Mouse (Mus musculus) heart, embryonic 16.5 days (tissue): Measurements from ENCODE around the gene Rex1bd. TPM values are rescaled to one million over a fixed set of nuclear protein-coding genes. Genes with fewer than 3 reads are reported as not detected.

Source experiments
- ATAC-seq: fragments of 200-750 bp; cut with Nextera tagmentation; replicated peaks from 2 replicates; pipeline ENCODE4 v1.8.0; 2017; ENCODE audit warnings: moderate number of reproducible peaks; ENCODE audit not compliant: insufficient read depth, low FRiP score; ENCODE audit errors: extremely low read depth
- H3K27ac ChIP-seq: fragments of 300-500 bp; sonication (generic); 2 replicates; pipeline ENCODE4 v1.5.1; 2014; ENCODE audit warnings: mild to moderate bottlenecking, low read length, control low read depth, moderate library complexity
- H3K27me3 ChIP-seq: fragments of 300-500 bp; sonication (generic); 2 replicates; pipeline ENCODE4 v1.6.1; 2014; ENCODE audit warnings: low read length, mixed read lengths; ENCODE audit not compliant: control insufficient read depth, insufficient read depth
- H3K36me3 ChIP-seq: fragments of 300-500 bp; sonication (generic); 2 replicates; pipeline ENCODE4 v1.6.1; 2014; ENCODE audit not compliant: control insufficient read depth, insufficient read depth
- H3K4me1 ChIP-seq: fragments of 300-500 bp; sonication (generic); 2 replicates; pipeline ENCODE4 v1.6.1; 2014; ENCODE audit warnings: low read length, mixed read lengths; ENCODE audit not compliant: control insufficient read depth, insufficient read depth
- H3K4me2 ChIP-seq: fragments of 300-500 bp; sonication (generic); 2 replicates; pipeline ENCODE4 v1.6.1; 2014; ENCODE audit warnings: low read depth, mild to moderate bottlenecking, control low read depth, low read length
- H3K4me3 ChIP-seq: fragments of 300-500 bp; sonication (generic); 2 replicates; pipeline ENCODE4 v1.5.1; 2014; ENCODE audit warnings: mild to moderate bottlenecking, control low read depth, low read length
- H3K9ac ChIP-seq: fragments of 300-500 bp; sonication (generic); 2 replicates; pipeline ENCODE4 v1.6.1; 2014; ENCODE audit warnings: low read length, control low read depth
- H3K9me3 ChIP-seq: fragments of 300-500 bp; sonication (generic); replicated peaks from 2 replicates; pipeline ENCODE4 v1.6.1; 2016; ENCODE audit warnings: low read length; ENCODE audit not compliant: control insufficient read depth
- WGBS: fragments of 180-500 bp; shearing (Covaris S2); extraction: QIAGEN DNeasy Blood & Tissue Kit; methylation state at CpG from one replicate; pipeline ENCODE4 v1.1.7; 2014; 5-methylcytosine and 5-hydroxymethylcytosine counted together
- polyA plus RNA-seq: library from polyadenylated mRNA; unstranded; fragments of >200 nt; fragmentation: Nextera tagmentation; extraction: Ambion mirVana; gene quantifications from 2 replicates; pipeline ENCODE4 v1.2.1, GENCODE M21; 2015

The Rex1bd gene
- polyA plus RNA-seq, 1 experiment from 2014 or later, result 122 TPM

- Histone ChIP-seq H3K9me3 (no peaks in the 10 kb centered on the region), H3K4me1 (peaks cover 6% of the 10 kb centered on the region), H3K4me2 (no peak overlapping the region), H3K9ac (no peak overlapping the region), H3K27me3 (peaks cover 42% of the 10 kb centered on the region), H3K36me3 (no peaks in the 10 kb centered on the region), H3K27ac (no peak overlapping the region), H3K4me3 (no peak overlapping the region)
- ATAC-seq, result no peak
- WGBS, result 70% methylated on average over 3 of the region's 3 CpGs
These were observed 24.6 kb downstream of the Rex1bd start for GRCm38 (mm10) chr8:70481908-70482307.

- 3% methylated on average over 18 of the region's 21 CpGs for WGBS
- no peaks in the 10 kb centered on the region for H3K36me3 ChIP-seq
- H3K9ac ChIP-seq, result no peak overlapping the region; the same call in 1 of the 2 replicates
- ATAC-seq, result peak; percentile 21; the same call in 1 of the 2 replicates
- peaks cover 8% of the 10 kb centered on the region for H3K27me3 ChIP-seq
- peak overlapping the region; percentile 72 for H3K4me2 ChIP-seq
- H3K9me3 ChIP-seq, result no peaks in the 10 kb centered on the region
- peak overlapping the region; percentile 90 for H3K4me3 ChIP-seq
- H3K27ac ChIP-seq, result no peak overlapping the region
- peaks cover 9% of the 10 kb centered on the region for H3K4me1 ChIP-seq
These were observed 29.1 kb downstream of the Rex1bd start for GRCm38 (mm10) chr8:70477269-70477982.

GRCm38 (mm10) chr8:70476333-70477268 is 30.0 kb downstream of the Rex1bd start, which contains the start of gene Klhl26:
Klhl26 (minus strand) TSS chr8:70476968.
- Histone ChIP-seq H3K9me3 (no peaks in the 10 kb centered on the region), H3K9ac (peak within 1 kb of the TSS; percentile 95), H3K36me3 (no peaks in the 10 kb centered on the region), H3K27me3 (peaks cover 3% of the 10 kb centered on the region), H3K27ac (peak within 1 kb of the TSS; percentile 36; the same call in 1 of the 2 replicates), H3K4me2 (peak within 1 kb of the TSS; percentile 72), H3K4me1 (peaks cover 9% of the 10 kb centered on the region), H3K4me3 (peak within 1 kb of the TSS; percentile 90)
- ATAC-seq, result peak; percentile 93
- WGBS, result under 1% methylated on average over 51 of the region's 53 CpGs

- Histone ChIP-seq H3K27ac (no peak overlapping the region), H3K9ac (no peak overlapping the region), H3K4me3 (no peak overlapping the region), H3K9me3 (no peaks in the 10 kb centered on the region), H3K4me2 (no peak overlapping the region), H3K36me3 (no peaks in the 10 kb centered on the region), H3K4me1 (peaks cover 31% of the 10 kb centered on the region), H3K27me3 (no peaks in the 10 kb centered on the region)
- 93% methylated on average over 7 of the region's 7 CpGs for WGBS
- ATAC-seq, result no peak
These were observed 34.7 kb downstream of the Rex1bd start for GRCm38 (mm10) chr8:70471856-70472255.

- H3K4me3 ChIP-seq, result no peak overlapping the region
- H3K36me3 ChIP-seq, result no peaks in the 10 kb centered on the region
- no peaks in the 10 kb centered on the region for H3K9me3 ChIP-seq
- H3K4me1 ChIP-seq, result peaks cover 28% of the 10 kb centered on the region
- ATAC-seq, result no peak; the same call in 1 of the 2 replicates
- no peak overlapping the region for H3K27ac ChIP-seq
- no peak overlapping the region for H3K9ac ChIP-seq
- H3K4me2 ChIP-seq, result no peak overlapping the region
- no peaks in the 10 kb centered on the region for H3K27me3 ChIP-seq
- WGBS, result 29% methylated on average over 2 of the region's 2 CpGs
These were observed 36.6 kb downstream of the Rex1bd start for GRCm38 (mm10) chr8:70469938-70470337.

GRCm38 (mm10) chr8:70469295-70469916 is 37.1 kb downstream of the Rex1bd start:
- peaks cover 28% of the 10 kb centered on the region for H3K4me1 ChIP-seq
- no peaks in the 10 kb centered on the region for H3K9me3 ChIP-seq
- H3K4me2 ChIP-seq, result no peak overlapping the region
- WGBS, result 33% methylated on average over 10 of the region's 10 CpGs
- ATAC-seq, result peak; percentile 62
- H3K4me3 ChIP-seq, result no peak overlapping the region
- H3K36me3 ChIP-seq, result no peaks in the 10 kb centered on the region
- H3K27ac ChIP-seq, result no peak overlapping the region
- H3K9ac ChIP-seq, result no peak overlapping the region
- H3K27me3 ChIP-seq, result no peaks in the 10 kb centered on the region

GRCm38 (mm10) chr8:70468733-70469132 is 37.8 kb downstream of the Rex1bd start:
- Histone ChIP-seq H3K36me3 (no peaks in the 10 kb centered on the region), H3K9ac (no peak overlapping the region), H3K27ac (no peak overlapping the region), H3K9me3 (no peaks in the 10 kb centered on the region), H3K4me3 (no peak overlapping the region), H3K4me2 (no peak overlapping the region), H3K4me1 (peaks cover 28% of the 10 kb centered on the region), H3K27me3 (no peaks in the 10 kb centered on the region)
- ATAC-seq, result no peak
- WGBS, result 83% methylated on average over 4 of the region's 4 CpGs

GRCm38 (mm10) chr8:70467907-70468306 is 38.6 kb downstream of the Rex1bd start:
- peaks cover 28% of the 10 kb centered on the region for H3K4me1 ChIP-seq
- H3K4me2 ChIP-seq, result no peak overlapping the region
- H3K27me3 ChIP-seq, result no peaks in the 10 kb centered on the region
- no peak overlapping the region for H3K9ac ChIP-seq
- no peak for ATAC-seq
- H3K9me3 ChIP-seq, result no peaks in the 10 kb centered on the region
- no peak overlapping the region for H3K27ac ChIP-seq
- 37% methylated on average over 1 of the region's 1 CpGs for WGBS
- no peaks in the 10 kb centered on the region for H3K36me3 ChIP-seq
- H3K4me3 ChIP-seq, result no peak overlapping the region
